Mouse (Mus musculus) kidney, adult 11 months (tissue): ENCODE results near the gene Zfp704.
"Not testable (repeated sequence)": the region's sequence is repeated elsewhere in the genome, so short reads cannot be mapped to it uniquely, and the experiment has no call there.

Source experiments
- DNase-seq: peaks from one replicate; pipeline ENCODE4 v3.0.0; 2022

Gene Zfp704

DNA sequence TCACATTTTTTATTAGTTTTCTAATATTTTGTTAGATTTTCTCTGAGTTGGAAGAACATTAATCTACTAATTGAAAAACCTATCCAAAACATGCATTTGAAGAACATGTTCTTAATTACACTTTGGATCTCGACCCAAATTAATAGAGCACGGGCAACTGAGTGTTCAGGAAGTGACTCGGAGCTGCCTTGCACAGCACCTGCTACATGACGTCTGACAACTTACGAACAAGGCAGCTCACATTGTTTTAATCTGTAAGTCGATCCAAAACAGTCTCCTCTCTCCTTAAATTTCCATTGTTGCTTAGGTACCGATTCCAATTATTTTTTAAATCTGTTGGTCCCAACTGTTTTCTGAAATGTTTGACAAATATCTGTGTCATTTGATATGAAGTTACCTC lies 15.4 kb downstream of the Zfp704 start:
- DNase-seq, result no peak

DNA sequence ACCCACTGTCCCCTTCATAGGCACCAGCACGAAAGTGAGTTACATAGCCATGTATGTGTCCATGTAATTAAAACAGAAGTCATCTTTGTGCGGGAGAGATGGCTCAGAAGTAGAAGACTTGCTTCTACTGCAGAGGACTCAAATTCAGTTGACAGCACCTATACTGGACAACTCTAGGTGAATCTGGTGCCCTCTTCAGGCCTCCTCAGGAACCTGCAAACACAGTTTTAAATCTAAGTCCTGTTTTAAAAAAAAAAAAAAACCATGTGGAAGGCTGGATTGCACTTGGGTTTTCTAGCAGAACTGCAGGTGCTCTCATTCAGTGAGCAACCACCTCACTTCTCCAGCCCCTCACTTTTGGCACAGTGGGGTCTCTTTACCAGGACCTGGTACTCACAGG lies 16.1 kb downstream of the Zfp704 start:
- DNase-seq, result peak; percentile 35

- no peak for DNase-seq
Measured at GRCm38 (mm10) chr3:9591416-9592110, 18.3 kb downstream of the Zfp704 start.

GRCm38 (mm10) chr3:9588635-9589034 lies 21.2 kb downstream of the Zfp704 start:
- DNase-seq, result no peak

- DNase-seq, result no peak
Measured at GRCm38 (mm10) chr3:9587304-9587703, 22.6 kb downstream of the Zfp704 start.

GRCm38 (mm10) chr3:9583516-9583915 lies 26.4 kb downstream of the Zfp704 start:
- no peak for DNase-seq

DNA sequence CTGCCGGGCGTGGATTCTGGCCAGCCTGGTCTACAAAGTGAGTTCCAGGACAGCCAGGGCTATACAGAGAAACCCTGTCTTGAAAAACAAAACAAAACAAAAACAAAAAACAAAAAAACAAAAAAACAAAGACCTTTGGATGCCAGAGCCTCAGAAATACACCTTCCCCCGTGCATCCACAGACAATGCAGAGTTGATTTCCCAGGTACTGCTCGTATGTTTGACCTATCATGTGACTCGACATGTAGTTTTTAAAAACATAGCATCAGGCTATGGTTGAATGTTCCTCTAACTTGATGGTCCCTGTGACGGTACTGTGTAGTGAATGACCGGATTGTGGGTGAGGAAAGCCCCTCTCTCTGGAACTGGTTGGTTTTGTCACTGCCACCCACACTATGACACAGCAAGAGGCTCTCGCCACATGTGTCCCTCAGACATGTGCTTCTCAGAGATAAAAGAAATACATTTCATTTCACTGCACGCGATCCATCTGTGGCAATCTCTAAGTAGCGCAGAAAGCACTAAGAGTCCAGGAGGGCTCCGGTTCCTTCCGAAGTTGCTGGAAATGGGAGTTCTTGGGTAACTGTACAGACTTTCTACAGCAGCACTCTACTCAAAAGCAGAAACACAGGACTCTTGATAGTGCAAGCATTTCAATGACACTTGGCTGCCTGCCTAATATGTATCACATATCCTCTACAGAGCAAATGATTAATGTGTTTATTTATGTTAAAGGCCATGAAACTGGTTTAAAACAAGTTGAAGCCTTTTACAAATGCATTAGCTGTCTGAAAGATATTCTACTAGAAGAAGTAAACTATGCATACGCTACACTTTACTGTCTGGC lies 28.7 kb downstream of the Zfp704 start:
- no peak for DNase-seq

- no peak for DNase-seq
Measured at GRCm38 (mm10) chr3:9580102-9580501, 29.8 kb downstream of the Zfp704 start.

DNA sequence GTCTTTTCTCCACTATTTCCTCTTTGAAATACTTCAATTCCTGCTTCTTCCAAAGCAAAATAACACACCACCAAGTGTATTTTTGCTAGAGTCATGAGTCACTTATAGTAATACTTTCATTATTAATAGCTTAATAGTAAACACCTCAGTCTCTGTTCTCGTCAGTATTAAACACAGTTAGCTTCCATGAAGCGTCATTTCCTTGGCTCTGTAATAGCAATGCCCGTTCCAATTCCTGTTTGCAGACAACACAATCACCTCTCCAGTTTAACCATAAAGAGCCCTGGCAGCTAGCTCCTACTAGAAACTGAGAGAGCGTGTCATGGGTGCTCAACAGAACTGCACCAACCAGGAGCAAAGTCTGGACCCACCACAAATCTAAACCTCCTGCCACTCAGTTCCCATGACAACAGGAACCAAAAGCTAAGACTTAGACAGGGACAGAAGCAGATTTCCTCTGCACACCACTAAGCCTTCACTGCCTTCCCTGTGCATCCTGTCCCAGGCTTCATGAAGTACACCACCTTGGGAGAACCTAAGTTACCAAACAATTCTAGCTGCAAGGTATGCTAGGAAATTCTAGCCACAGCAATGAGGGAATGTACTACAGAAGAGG lies 30.7 kb downstream of the Zfp704 start:
- DNase-seq, result no peak

- peak; percentile 62 for DNase-seq
Measured at GRCm38 (mm10) chr3:9576872-9577271, 33.0 kb downstream of the Zfp704 start.

DNA sequence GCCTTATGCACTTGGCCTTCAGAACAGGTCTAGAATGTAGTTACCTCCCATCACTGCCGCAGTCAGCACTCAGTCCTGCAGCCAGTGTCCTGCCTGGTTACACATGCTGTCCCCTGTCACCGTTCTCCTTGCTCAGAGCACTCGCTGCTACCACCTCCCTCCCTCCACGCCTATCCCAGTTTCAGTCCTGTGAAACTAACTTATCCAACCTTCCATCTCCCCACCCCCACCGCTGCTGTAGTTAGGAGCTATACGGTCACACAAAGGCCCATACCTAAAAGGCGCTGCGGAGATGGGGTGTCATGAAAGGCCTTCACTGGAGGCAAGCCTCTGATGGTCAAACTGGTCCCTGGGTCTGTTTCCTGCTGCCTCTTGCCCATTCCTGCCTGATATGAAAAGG lies 35.6 kb downstream of the Zfp704 start:
- no peak for DNase-seq

GRCm38 (mm10) chr3:9573581-9573980 lies 36.3 kb downstream of the Zfp704 start:
- peak; percentile 84 for DNase-seq

DNA sequence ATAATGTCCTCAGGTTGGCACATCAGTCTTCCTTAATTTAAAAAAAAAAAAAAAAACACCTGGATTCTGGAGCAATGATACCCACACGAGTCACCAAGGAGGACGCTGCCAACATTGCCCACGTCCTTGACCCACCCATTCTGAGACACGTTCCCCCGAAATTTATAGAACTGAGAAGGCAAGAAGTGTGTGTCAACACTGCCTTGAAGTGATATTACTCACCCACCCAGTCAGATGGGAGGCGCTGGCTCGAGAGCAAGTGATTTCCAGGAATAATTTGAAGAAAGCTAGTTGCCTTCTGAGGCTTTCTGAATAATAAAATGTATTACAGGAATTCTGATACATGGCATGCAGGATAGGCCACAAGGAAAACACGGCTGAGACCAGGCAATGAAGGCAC lies 37.6 kb downstream of the Zfp704 start:
- DNase-seq, result no peak

DNA sequence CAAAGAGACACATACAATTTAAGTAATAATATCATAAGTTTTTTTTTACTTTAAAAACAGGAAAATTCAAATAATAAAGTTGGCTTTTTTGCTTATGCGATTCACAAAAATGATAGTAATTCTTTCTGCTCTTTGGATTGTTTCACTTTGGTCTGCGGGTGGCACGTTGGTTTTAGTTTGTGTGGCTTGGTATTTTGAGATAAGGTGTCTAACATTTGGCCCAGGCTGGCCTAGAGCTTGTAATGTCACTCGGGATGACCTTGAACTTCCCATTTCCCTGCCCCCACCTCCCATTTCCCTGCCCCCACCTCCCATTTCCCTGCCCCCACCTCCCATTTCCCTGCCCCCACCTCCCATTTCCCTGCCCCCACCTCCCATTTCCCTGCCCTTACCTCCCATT lies 39.1 kb downstream of the Zfp704 start:
- no peak for DNase-seq

- DNase-seq, result not testable (repeated sequence)
Measured at GRCm38 (mm10) chr3:9569706-9570105, 40.2 kb downstream of the Zfp704 start.

DNA sequence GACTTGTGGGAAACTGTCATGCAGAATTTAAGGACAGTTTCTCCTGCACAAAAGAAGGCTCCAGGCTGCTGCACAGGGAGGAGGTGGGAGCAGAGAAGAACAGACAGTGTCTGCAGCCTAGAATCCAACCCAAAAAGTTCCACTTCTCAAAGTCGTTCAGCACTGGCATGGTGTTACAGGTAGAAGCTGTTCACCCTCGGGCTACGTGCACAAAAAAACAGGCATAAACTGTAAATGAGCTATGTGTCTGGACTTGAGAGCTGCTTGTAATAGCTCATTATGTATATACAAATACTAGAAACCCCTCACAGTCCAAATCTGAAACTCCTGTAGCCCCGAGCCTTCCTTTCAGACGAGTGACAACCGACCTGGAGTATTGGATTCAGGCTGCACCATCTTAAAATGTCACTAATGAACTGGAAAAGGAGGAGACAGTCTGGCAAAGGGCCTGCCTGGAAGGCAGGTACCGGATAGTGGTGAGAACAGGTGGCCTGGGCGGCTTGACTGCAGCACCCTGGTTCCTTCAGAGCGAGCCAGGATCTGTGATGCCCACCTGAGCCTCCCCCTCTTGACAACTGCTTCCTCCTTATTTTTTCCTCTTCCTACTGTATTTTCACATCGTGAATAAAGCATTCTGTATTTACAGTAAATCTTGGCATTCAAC lies 41.2 kb downstream of the Zfp704 start:
- no peak for DNase-seq

DNA sequence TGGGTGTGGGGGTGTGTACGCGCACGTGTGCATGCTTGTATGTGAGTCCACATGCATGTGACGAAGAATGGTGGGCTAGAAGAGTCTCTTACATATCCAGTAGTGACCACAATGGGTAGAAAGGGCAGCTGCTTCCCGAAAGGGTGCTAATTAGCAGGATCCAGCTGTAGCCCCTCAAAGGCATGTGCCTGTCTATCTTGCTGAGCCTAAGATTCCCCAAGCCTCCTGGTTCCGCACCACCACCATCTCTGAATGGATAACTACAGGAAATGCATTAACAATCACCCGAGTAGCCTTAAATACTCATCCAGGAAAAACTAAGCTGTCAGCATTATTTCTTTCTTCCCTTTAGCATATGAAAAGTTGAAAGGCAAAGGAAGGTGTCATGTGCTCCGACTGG lies 41.9 kb downstream of the Zfp704 start:
- no peak for DNase-seq

DNA sequence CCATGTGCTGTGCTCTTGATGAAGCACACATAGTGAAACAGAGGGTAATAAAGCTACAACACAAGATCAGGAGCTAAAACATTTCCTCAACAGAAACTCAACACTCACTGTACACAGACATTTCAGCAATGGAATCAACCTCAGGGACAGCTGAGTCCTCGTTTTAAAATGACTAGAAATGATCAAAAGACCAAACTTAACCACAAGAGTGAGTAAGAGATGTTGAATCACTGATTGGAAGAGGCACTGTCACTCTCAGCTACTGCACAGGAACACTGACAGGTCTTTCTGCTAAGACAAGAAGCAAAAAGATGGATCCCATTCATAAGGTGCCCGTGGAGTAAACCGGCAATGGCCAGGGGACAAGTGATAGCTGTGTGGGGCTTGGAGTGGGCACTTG lies 43.1 kb downstream of the Zfp704 start:
- DNase-seq, result no peak

GRCm38 (mm10) chr3:9563562-9563961 lies 46.3 kb downstream of the Zfp704 start:
- DNase-seq, result no peak

- no peak for DNase-seq
Measured at GRCm38 (mm10) chr3:9562649-9563328, 47.1 kb downstream of the Zfp704 start.

GRCm38 (mm10) chr3:9557778-9558560 lies 51.9 kb downstream of the Zfp704 start:
- no peak for DNase-seq

- no peak for DNase-seq
Measured at GRCm38 (mm10) chr3:9556137-9556536, 53.7 kb downstream of the Zfp704 start.
